Mouse (Mus musculus): ENCODE measurements around the gene Plxdc1. TPM values are rescaled to one million over a fixed set of nuclear protein-coding genes. Genes with fewer than 3 reads are reported as not detected.

Plxdc1 gene
- polyA plus RNA-seq, 1 experiment from 2014 or later = 1.3 TPM

Small RNA genes lying within 50 kb of the gene (microRNA-seq; reads per million reads assigned to microRNA genes)
- not detected for gene Gm22461
- gene Gm27597 = not detected

Other genes with a start within 250 kb of the Plxdc1 start
- 1.6 and 1.8 TPM in 2 replicates for gene Pip4k2b, start 241.7 kb downstream of the Plxdc1 start, polyA plus RNA-seq (2015; fragmentation: Nextera tagmentation; extraction: Ambion mirVana)
- gene Cwc25, start 219.9 kb downstream of the Plxdc1 start, polyA plus RNA-seq (2015; fragmentation: Nextera tagmentation; extraction: Ambion mirVana) = 15.6 and 18.5 TPM in 2 replicates
- 0.85 TPM in 1 of 2 replicates, not detected in the other for gene 1700001P01Rik, start 210.5 kb downstream of the Plxdc1 start, polyA plus RNA-seq (2015; fragmentation: Nextera tagmentation; extraction: Ambion mirVana)
- gene Rpl23, start 204.0 kb downstream of the Plxdc1 start, polyA plus RNA-seq (2015; fragmentation: Nextera tagmentation; extraction: Ambion mirVana) = 457 and 490 TPM in 2 replicates
- gene Lasp1, start 187.4 kb downstream of the Plxdc1 start, polyA plus RNA-seq (2015; fragmentation: Nextera tagmentation; extraction: Ambion mirVana) = 153 and 160 TPM in 2 replicates
- gene B230217C12Rik, start 145.7 kb downstream of the Plxdc1 start, polyA plus RNA-seq (2015; fragmentation: Nextera tagmentation; extraction: Ambion mirVana) = 4.2 and 4.4 TPM in 2 replicates
- gene Fbxo47, start 102.3 kb downstream of the Plxdc1 start, polyA plus RNA-seq (2015; fragmentation: Nextera tagmentation; extraction: Ambion mirVana) = 0.42 and 0.64 TPM in 2 replicates
- 6.8 and 9.0 TPM in 2 replicates for gene Arl5c, start 9.7 kb upstream of the Plxdc1 start, polyA plus RNA-seq (2015; fragmentation: Nextera tagmentation; extraction: Ambion mirVana)
- gene Cacnb1, start 36.6 kb upstream of the Plxdc1 start, polyA plus RNA-seq (2015; fragmentation: Nextera tagmentation; extraction: Ambion mirVana) = 4.9 and 5.2 TPM in 2 replicates
- gene Rpl19, start 40.3 kb upstream of the Plxdc1 start, polyA plus RNA-seq (2015; fragmentation: Nextera tagmentation; extraction: Ambion mirVana) = 1,039 and 1,081 TPM in 2 replicates
- 0.06 and 0.16 TPM in 2 replicates for gene Stac2, start 67.0 kb upstream of the Plxdc1 start, polyA plus RNA-seq (2015; fragmentation: Nextera tagmentation; extraction: Ambion mirVana)
- 14.0 and 17.6 TPM in 2 replicates for gene Fbxl20, start 164.0 kb upstream of the Plxdc1 start, polyA plus RNA-seq (2015; fragmentation: Nextera tagmentation; extraction: Ambion mirVana)
- gene Med1, start 206.8 kb upstream of the Plxdc1 start, polyA plus RNA-seq (2015; fragmentation: Nextera tagmentation; extraction: Ambion mirVana) = 57.8 and 60.8 TPM in 2 replicates
- gene Cdk12, start 216.6 kb upstream of the Plxdc1 start, polyA plus RNA-seq (2015; fragmentation: Nextera tagmentation; extraction: Ambion mirVana) = 8.8 and 10.0 TPM in 2 replicates